Mouse (Mus musculus): ENCODE data around the gene Tars2. TPM values are rescaled to one million over a fixed set of nuclear protein-coding genes. Genes with fewer than 3 reads are reported as not detected.
"Not testable (repeated sequence)": the region's sequence is repeated elsewhere in the genome, so short reads cannot be mapped to it uniquely, and the experiment has no call there.

Tars2 gene
- polyA plus RNA-seq, 1 experiment from 2014 or later = 50.1 TPM

DNA sequence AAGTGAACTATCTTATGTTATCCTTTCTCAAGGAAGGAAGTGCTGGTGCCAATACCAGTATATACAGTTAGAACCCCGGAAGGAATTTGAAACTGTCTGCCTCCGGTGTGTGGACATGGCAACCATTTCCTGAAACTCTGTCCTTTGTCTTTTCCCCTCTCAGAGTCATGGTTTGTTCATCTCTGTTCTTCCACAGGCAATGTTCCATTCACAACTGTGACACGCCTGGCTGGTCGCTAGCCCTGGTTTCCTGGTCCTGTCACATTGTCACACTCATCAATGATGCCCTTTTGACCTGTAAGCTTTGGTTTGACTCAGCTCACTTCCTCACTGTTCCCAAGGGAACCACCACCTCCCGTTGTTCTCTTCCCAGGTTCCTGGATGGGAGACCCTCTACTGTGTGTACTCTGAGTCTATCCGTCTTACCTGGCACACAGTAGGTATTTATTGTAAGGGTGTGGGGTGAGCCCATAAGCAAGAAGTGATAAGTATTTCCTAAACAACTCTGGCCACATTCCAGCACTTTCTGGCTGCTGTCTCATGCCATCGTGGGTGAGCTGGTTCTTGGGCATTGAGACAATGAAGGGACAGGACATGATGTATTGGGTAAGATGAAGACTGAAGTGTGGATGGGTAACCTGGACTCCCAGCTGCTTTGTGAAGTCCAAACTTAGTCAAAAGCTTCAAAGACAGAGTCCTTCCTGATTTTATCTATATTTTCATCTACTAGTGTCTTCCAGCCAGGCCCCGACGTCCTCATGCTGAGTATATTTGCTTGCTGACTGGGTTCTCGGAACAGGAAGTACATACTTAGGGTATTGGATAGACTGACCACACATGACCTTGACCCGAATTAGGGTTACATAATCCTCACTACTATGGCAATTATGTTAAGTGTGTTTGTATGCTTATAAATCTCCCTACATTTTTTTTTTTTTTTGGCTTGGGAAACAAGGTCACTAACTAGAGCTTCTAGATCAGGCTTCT lies 65.9 kb downstream of the Tars2 start:
- ATAC-seq = no peak

DNA sequence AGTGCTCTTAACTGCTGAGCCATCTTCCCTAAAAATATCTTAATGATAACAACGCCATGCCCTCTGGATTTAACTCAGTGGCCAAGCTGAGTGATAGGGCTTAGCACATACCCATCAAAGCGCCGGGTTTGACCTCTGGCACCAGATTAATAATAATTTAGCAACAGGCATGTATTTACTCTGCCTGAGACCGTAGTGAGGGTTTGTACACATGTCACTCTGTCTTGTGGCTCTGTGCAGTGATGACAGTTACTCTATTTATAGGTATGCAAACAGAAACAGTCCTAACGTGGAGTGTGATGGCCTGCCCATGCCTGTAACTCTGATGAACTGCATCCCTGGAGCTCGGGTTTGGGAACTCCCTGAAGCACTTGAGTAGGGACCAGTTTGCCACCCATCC lies 67.3 kb downstream of the Tars2 start:
- Histone ChIP-seq H3K9ac (ENCODE audit: low read depth, low read length) (no peak overlapping the region), H3K36me3 (ENCODE audit: control insufficient read depth, insufficient read depth, low read length) (no peaks in the 10 kb centered on the region), H3K27ac (ENCODE audit: low read depth, low read length) (no peak overlapping the region), H3K27me3 (replicated peaks; ENCODE audit: control insufficient read depth, insufficient read depth, low read length) (no peaks in the 10 kb centered on the region), H3K4me1 (ENCODE audit: control insufficient read depth, insufficient read depth, low read depth, low read length) (peaks cover 6% of the 10 kb centered on the region), H3K9me3 (ENCODE audit: control insufficient read depth, low read length) (no peaks in the 10 kb centered on the region), H3K4me3 (ENCODE audit: low read length) (no peak overlapping the region), H3K4me2 (ENCODE audit: low read length) (no peak overlapping the region)
- no peak for ATAC-seq
- WGBS = 86% methylated on average over 6 of the region's 6 CpGs

More for the DNA sequence above, 65.9 kb downstream of the Tars2 start:
- Histone ChIP-seq H3K9me3 (ENCODE audit: control insufficient read depth, low read length) (no peaks in the 10 kb centered on the region), H3K9ac (ENCODE audit: low read depth, low read length) (no peak overlapping the region), H3K36me3 (ENCODE audit: control insufficient read depth, insufficient read depth, low read length) (no peaks in the 10 kb centered on the region), H3K4me3 (ENCODE audit: low read length) (no peak overlapping the region), H3K27me3 (replicated peaks; ENCODE audit: control insufficient read depth, insufficient read depth, low read length) (no peaks in the 10 kb centered on the region), H3K4me2 (ENCODE audit: low read length) (no peak overlapping the region), H3K27ac (ENCODE audit: low read depth, low read length) (no peak overlapping the region), H3K4me1 (ENCODE audit: control insufficient read depth, insufficient read depth, low read depth, low read length) (no peaks in the 10 kb centered on the region; the same call in 1 of the 2 replicates)
- WGBS = 59% methylated on average over 11 of the region's 11 CpGs

DNA sequence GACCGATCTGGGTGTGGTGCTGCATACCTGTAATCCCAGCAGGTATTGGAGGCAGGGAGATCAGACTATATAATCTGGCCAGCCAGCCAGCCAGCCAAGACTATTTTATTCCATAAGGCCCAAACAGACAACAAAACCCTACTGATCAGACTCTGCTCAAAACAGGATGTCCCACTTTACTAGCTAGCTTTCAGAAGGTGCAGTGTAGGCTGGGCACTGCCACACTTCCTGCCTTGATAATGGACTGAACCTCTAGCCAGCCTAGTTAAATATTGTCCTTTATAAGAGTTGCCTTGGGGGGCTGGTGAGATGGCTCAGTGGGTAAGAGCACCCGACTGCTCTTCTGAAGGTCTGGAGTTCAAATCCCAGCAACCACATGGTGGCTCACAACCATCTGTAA lies 69.5 kb downstream of the Tars2 start:
- not testable (repeated sequence) for H3K4me3 ChIP-seq (ENCODE audit: low read length); H3K9me3 ChIP-seq (ENCODE audit: control insufficient read depth, low read length); H3K27me3 ChIP-seq (replicated peaks; ENCODE audit: control insufficient read depth, insufficient read depth, low read length); H3K36me3 ChIP-seq (ENCODE audit: control insufficient read depth, insufficient read depth, low read length); H3K27ac ChIP-seq (ENCODE audit: low read depth, low read length); H3K9ac ChIP-seq (ENCODE audit: low read depth, low read length); ATAC-seq; H3K4me2 ChIP-seq (ENCODE audit: low read length)
- peaks cover 12% of the 10 kb centered on the region for H3K4me1 ChIP-seq (ENCODE audit: control insufficient read depth, insufficient read depth, low read depth, low read length)
- WGBS = 95% methylated on average over 2 of the region's 2 CpGs

Small RNAs within 50 kb of the gene (microRNA-seq; reads per million reads assigned to microRNA genes)
- gene Mir7014 = not detected

Other genes with a start within 250 kb of the Tars2 start
- gene Ctss, start 233.4 kb downstream of the Tars2 start, polyA plus RNA-seq (2015; fragmentation: Nextera tagmentation; extraction: Ambion mirVana) = 11.6 and 16.3 TPM in 2 replicates
- gene Hormad1, start 200.5 kb downstream of the Tars2 start, polyA plus RNA-seq (2015; fragmentation: Nextera tagmentation; extraction: Ambion mirVana) = not detected in 2 replicates
- 25.6 and 28.2 TPM in 2 replicates for gene Golph3l, start 171.3 kb downstream of the Tars2 start, polyA plus RNA-seq (2015; fragmentation: Nextera tagmentation; extraction: Ambion mirVana)
- gene Ensa, start 135.2 kb downstream of the Tars2 start, polyA plus RNA-seq (2015; fragmentation: Nextera tagmentation; extraction: Ambion mirVana) = 109 and 118 TPM in 2 replicates
- gene Mcl1, start 101.4 kb downstream of the Tars2 start, polyA plus RNA-seq (2015; fragmentation: Nextera tagmentation; extraction: Ambion mirVana) = 20.2 and 39.4 TPM in 2 replicates
- 1.4 and 2.4 TPM in 2 replicates for gene Adamtsl4, start 72.3 kb downstream of the Tars2 start, polyA plus RNA-seq (2015; fragmentation: Nextera tagmentation; extraction: Ambion mirVana)
- gene Ecm1, start 20.6 kb downstream of the Tars2 start, polyA plus RNA-seq (2015; fragmentation: Nextera tagmentation; extraction: Ambion mirVana) = 10.3 and 12.8 TPM in 2 replicates
- 17.6 and 18.7 TPM in 2 replicates for gene Rprd2, start 58.7 kb upstream of the Tars2 start, polyA plus RNA-seq (2015; fragmentation: Nextera tagmentation; extraction: Ambion mirVana)
- gene Prpf3, start 95.7 kb upstream of the Tars2 start, polyA plus RNA-seq (2015; fragmentation: Nextera tagmentation; extraction: Ambion mirVana) = 30.8 and 35.6 TPM in 2 replicates
- gene Mrps21, start 111.3 kb upstream of the Tars2 start, polyA plus RNA-seq (2015; fragmentation: Nextera tagmentation; extraction: Ambion mirVana) = 251 and 276 TPM in 2 replicates
- gene Ciart, start 122.0 kb upstream of the Tars2 start, polyA plus RNA-seq (2015; fragmentation: Nextera tagmentation; extraction: Ambion mirVana) = 5.1 and 6.1 TPM in 2 replicates
- 17.2 and 21.4 TPM in 2 replicates for gene BC028528, start 131.8 kb upstream of the Tars2 start, polyA plus RNA-seq (2015; fragmentation: Nextera tagmentation; extraction: Ambion mirVana)
- gene Aph1a, start 133.8 kb upstream of the Tars2 start, polyA plus RNA-seq (2015; fragmentation: Nextera tagmentation; extraction: Ambion mirVana) = 30.1 and 31.8 TPM in 2 replicates
- 16.1 and 16.9 TPM in 2 replicates for gene Car14, start 144.5 kb upstream of the Tars2 start, polyA plus RNA-seq (2015; fragmentation: Nextera tagmentation; extraction: Ambion mirVana)
- 110 and 118 TPM in 2 replicates for gene Anp32e, start 169.0 kb upstream of the Tars2 start, polyA plus RNA-seq (2015; fragmentation: Nextera tagmentation; extraction: Ambion mirVana)
- 27.7 and 41.3 TPM in 2 replicates for gene Plekho1, start 235.8 kb upstream of the Tars2 start, polyA plus RNA-seq (2015; fragmentation: Nextera tagmentation; extraction: Ambion mirVana)